Mouse (Mus musculus) frontal cortex, postnatal 10 days (tissue): ENCODE data around the gene Ttc8.

Experiments
- DNase-seq, 2 experiments: peaks; one replicate each; pipeline ENCODE4 v3.0.0; 2022; ENCODE audit warnings: low spot score in 2 of 2, mixed read lengths in 1 of 2

Ttc8 gene

GRCm38 (mm10) chr12:98973461-98973860 is 53.1 kb downstream of the Ttc8 start:
- DNase-seq, result no peak

GRCm38 (mm10) chr12:98974157-98974804 is 53.9 kb downstream of the Ttc8 start:
- no peak for DNase-seq

GRCm38 (mm10) chr12:98981081-98981480 is 60.7 kb downstream of the Ttc8 start:
- no peak for DNase-seq

- DNase-seq, result no peak
These were observed 64.4 kb downstream of the Ttc8 start for GRCm38 (mm10) chr12:98984785-98985184.

GRCm38 (mm10) chr12:98991076-98991829 is 70.9 kb downstream of the Ttc8 start:
- no peak for DNase-seq

GRCm38 (mm10) chr12:98991830-98992216 is 71.4 kb downstream of the Ttc8 start:
- no peak for DNase-seq

- DNase-seq, result no peak
These were observed 73.4 kb downstream of the Ttc8 start for GRCm38 (mm10) chr12:98993736-98994135.

GRCm38 (mm10) chr12:98994366-98994765 is 74.0 kb downstream of the Ttc8 start:
- no peak for DNase-seq

GRCm38 (mm10) chr12:98995881-98996280 is 75.5 kb downstream of the Ttc8 start:
- no peak for DNase-seq

- DNase-seq, result no peak
These were observed 76.2 kb downstream of the Ttc8 start for GRCm38 (mm10) chr12:98996581-98996988.

- no peak for DNase-seq
These were observed 76.7 kb downstream of the Ttc8 start for GRCm38 (mm10) chr12:98997046-98997445.

- no peak for DNase-seq
These were observed 78.5 kb downstream of the Ttc8 start for GRCm38 (mm10) chr12:98998662-98999428.

- DNase-seq, result no peak
These were observed 79.9 kb downstream of the Ttc8 start for GRCm38 (mm10) chr12:99000310-99000709.

- no peak for DNase-seq
These were observed 82.7 kb downstream of the Ttc8 start for GRCm38 (mm10) chr12:99003046-99003445.

- no peak for DNase-seq
These were observed 84.4 kb downstream of the Ttc8 start for GRCm38 (mm10) chr12:99004752-99005151.

- DNase-seq, result no peak
These were observed 88.4 kb downstream of the Ttc8 start for GRCm38 (mm10) chr12:99008786-99009185.

GRCm38 (mm10) chr12:99009430-99009829 is 89.1 kb downstream of the Ttc8 start:
- no peak for DNase-seq

- DNase-seq, result no peak
These were observed 89.7 kb downstream of the Ttc8 start for GRCm38 (mm10) chr12:99010044-99010443.

GRCm38 (mm10) chr12:99011161-99011861 is 90.9 kb downstream of the Ttc8 start:
- peak in 1 of 2 experiments; percentile 35 for DNase-seq

- no peak for DNase-seq
These were observed 95.5 kb downstream of the Ttc8 start for GRCm38 (mm10) chr12:99015870-99016269.

- no peak for DNase-seq
These were observed 104.1 kb downstream of the Ttc8 start for GRCm38 (mm10) chr12:99024430-99024960.

GRCm38 (mm10) chr12:99026291-99026690 is 105.9 kb downstream of the Ttc8 start:
- DNase-seq, result no peak
